Mouse (Mus musculus) forebrain, embryonic 16.5 days (tissue): ENCODE measurements around the gene Aff2. TPM values are rescaled to one million over a fixed set of nuclear protein-coding genes. Genes with fewer than 3 reads are reported as not detected.

Source experiments
- ATAC-seq: fragments of 200-750 bp; cut with Nextera tagmentation; 2 replicates; pipeline ENCODE4 v1.8.0; 2017; ENCODE audit warnings: mild to moderate bottlenecking, moderate library complexity
- H3K27ac ChIP-seq: fragments of 300-500 bp; sonication (generic); 2 replicates; pipeline ENCODE4 v1.5.1; 2014; ENCODE audit warnings: low read length, control low read depth
- H3K27me3 ChIP-seq: fragments of 300-500 bp; sonication (generic); replicated peaks from 2 replicates; pipeline ENCODE4 v1.6.1; 2014; ENCODE audit warnings: low read length; ENCODE audit not compliant: control insufficient read depth, insufficient read depth
- H3K36me3 ChIP-seq: fragments of 300-500 bp; sonication (generic); 2 replicates; pipeline ENCODE4 v1.6.1; 2014; ENCODE audit not compliant: control insufficient read depth, insufficient read depth
- H3K4me1 ChIP-seq: fragments of 300-500 bp; sonication (generic); replicated peaks from 2 replicates; pipeline ENCODE4 v1.6.1; 2014; ENCODE audit warnings: low read length; ENCODE audit not compliant: control insufficient read depth, insufficient read depth
- H3K4me2 ChIP-seq: fragments of 300-500 bp; sonication (generic); 2 replicates; pipeline ENCODE4 v1.6.1; 2014; ENCODE audit warnings: mild to moderate bottlenecking, low read length, control low read depth
- H3K4me3 ChIP-seq: fragments of 300-500 bp; sonication (generic); replicated peaks from 2 replicates; pipeline ENCODE4 v1.5.1; 2014; ENCODE audit warnings: mild to moderate bottlenecking, low read length, control low read depth
- H3K9ac ChIP-seq: fragments of 300-500 bp; sonication (generic); replicated peaks from 2 replicates; pipeline ENCODE4 v1.6.1; 2014; ENCODE audit warnings: low read depth, low read length, control low read depth
- H3K9me3 ChIP-seq: fragments of 300-500 bp; sonication (generic); 2 replicates; pipeline ENCODE4 v1.6.1; 2016; ENCODE audit warnings: low read length; ENCODE audit not compliant: control insufficient read depth
- WGBS: fragments of 180-500 bp; shearing (Covaris S2); extraction: QIAGEN DNeasy Blood & Tissue Kit; methylation state at CpG from one replicate; pipeline ENCODE4 v1.1.7; 2014; 5-methylcytosine and 5-hydroxymethylcytosine counted together
- polyA plus RNA-seq: library from polyadenylated mRNA; unstranded; fragments of >200 nt; fragmentation: Nextera tagmentation; extraction: Ambion mirVana; gene quantifications from 2 replicates; pipeline ENCODE4 v1.2.1, GENCODE M21; 2015

Aff2 gene
- polyA plus RNA-seq, 1 experiment from 2014 or later: 15.4 TPM

GRCm38 (mm10) chrX:69666145-69666677, 306.1 kb downstream of the Aff2 start:
- H3K4me1 ChIP-seq: no peaks in the 10 kb centered on the region
- no peaks in the 10 kb centered on the region for H3K27me3 ChIP-seq
- no peak overlapping the region for H3K27ac ChIP-seq
- no peak overlapping the region for H3K4me3 ChIP-seq
- no peaks in the 10 kb centered on the region for H3K36me3 ChIP-seq
- H3K9ac ChIP-seq: no peak overlapping the region
- no peak overlapping the region for H3K4me2 ChIP-seq
- H3K9me3 ChIP-seq: no peaks in the 10 kb centered on the region
- WGBS: 29% methylated on average over 3 of the region's 3 CpGs
- peak; percentile 82 for ATAC-seq

DNA sequence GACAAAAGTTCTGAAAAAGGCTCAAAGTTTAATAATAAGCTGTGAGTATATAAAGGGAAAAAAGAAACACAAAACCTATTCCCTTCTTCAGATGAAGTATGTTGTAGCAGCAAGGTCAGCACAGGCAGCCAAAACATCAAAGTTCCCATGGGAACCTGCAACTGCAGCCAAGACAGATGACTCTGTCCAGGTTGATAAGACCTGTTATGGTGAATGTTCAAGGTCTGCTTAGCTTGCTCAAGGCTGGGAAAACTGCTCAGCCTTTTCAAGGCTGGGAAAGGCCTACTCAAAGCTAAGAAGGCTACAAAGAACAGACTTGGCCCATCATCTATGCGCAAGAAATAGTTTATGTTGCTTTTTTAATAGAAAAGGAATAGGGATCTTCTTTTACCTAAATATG, 315.6 kb downstream of the Aff2 start:
- Histone ChIP-seq H3K4me1 (no peaks in the 10 kb centered on the region), H3K9me3 (no peaks in the 10 kb centered on the region), H3K4me3 (no peak overlapping the region), H3K9ac (no peak overlapping the region), H3K27me3 (no peaks in the 10 kb centered on the region), H3K36me3 (no peaks in the 10 kb centered on the region), H3K4me2 (no peak overlapping the region), H3K27ac (no peak overlapping the region)
- WGBS: 100% methylated on average over 1 of the region's 1 CpGs
- ATAC-seq: no peak

DNA sequence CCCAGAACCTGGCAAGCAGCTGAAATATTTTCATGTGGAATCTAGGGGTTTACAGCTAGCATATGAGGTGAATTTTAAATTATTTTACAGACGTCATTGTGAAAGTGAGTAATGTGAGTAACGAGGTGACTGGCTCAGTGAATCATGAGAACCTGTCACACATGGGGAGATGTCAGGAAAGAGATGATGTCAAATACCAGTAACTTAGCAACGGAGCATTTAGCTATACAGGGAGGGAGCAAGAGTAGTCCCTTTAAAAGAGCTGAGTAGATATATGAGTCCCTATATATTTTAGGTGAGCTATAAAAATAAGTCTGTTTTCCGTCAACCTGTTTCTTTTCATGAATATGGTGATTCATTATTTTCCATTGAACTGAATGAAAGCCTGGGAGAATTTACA, 338.7 kb downstream of the Aff2 start:
- no peaks in the 10 kb centered on the region for H3K9me3 ChIP-seq
- H3K4me2 ChIP-seq: no peak overlapping the region
- no peak overlapping the region for H3K4me3 ChIP-seq
- no peak overlapping the region for H3K27ac ChIP-seq
- H3K4me1 ChIP-seq: no peaks in the 10 kb centered on the region
- 44% methylated on average over 4 of the region's 4 CpGs for WGBS
- no peaks in the 10 kb centered on the region for H3K36me3 ChIP-seq
- ATAC-seq: 0 out of 2 replicates have a peak, but pooled peaks have one; percentile 55
- H3K27me3 ChIP-seq: no peaks in the 10 kb centered on the region
- H3K9ac ChIP-seq: no peak overlapping the region

GRCm38 (mm10) chrX:69738972-69739371, 378.9 kb downstream of the Aff2 start:
- H3K9me3 ChIP-seq: no peaks in the 10 kb centered on the region
- ATAC-seq: no peak
- H3K27ac ChIP-seq: no peak overlapping the region
- no peak overlapping the region for H3K4me2 ChIP-seq
- 18% methylated on average over 3 of the region's 3 CpGs for WGBS
- H3K4me1 ChIP-seq: no peaks in the 10 kb centered on the region
- H3K36me3 ChIP-seq: no peaks in the 10 kb centered on the region
- H3K4me3 ChIP-seq: no peak overlapping the region
- H3K27me3 ChIP-seq: no peaks in the 10 kb centered on the region
- no peak overlapping the region for H3K9ac ChIP-seq

DNA sequence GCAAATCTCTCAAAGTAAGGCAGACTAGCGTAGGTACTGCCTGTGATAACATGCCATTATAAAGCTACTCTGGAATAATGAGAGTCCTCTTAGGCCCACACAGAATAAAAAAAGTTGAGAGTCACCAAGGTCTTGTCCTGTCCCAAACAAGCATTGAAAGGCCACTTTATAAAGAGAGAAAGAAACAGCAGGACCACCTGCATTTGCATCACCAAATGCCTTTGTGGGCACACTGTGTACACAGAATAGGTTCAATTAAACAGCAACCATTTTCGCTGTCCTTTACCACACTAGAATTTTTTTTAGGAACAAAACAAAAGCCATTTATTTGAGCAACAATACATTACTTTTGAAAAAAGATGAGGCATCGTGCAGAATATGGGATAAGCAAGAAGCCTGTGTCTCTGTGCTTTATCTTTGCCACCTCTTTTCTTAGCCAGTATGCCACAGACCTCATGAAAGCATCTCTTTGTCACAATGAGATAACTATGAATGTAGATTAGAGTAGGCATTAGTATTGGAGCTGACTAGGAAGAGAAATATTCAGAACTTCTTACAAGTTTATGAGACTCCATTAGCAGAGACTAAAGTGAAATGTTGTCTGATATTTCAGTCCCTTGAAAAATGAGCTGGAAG, 385.0 kb downstream of the Aff2 start:
- H3K4me1 ChIP-seq: no peaks in the 10 kb centered on the region
- H3K4me2 ChIP-seq: no peak overlapping the region
- no peak overlapping the region for H3K9ac ChIP-seq
- ATAC-seq: no peak
- H3K9me3 ChIP-seq: no peaks in the 10 kb centered on the region
- no peaks in the 10 kb centered on the region for H3K36me3 ChIP-seq
- WGBS: 24% methylated on average over 3 of the region's 3 CpGs
- H3K27ac ChIP-seq: no peak overlapping the region
- no peak overlapping the region for H3K4me3 ChIP-seq
- no peaks in the 10 kb centered on the region for H3K27me3 ChIP-seq

DNA sequence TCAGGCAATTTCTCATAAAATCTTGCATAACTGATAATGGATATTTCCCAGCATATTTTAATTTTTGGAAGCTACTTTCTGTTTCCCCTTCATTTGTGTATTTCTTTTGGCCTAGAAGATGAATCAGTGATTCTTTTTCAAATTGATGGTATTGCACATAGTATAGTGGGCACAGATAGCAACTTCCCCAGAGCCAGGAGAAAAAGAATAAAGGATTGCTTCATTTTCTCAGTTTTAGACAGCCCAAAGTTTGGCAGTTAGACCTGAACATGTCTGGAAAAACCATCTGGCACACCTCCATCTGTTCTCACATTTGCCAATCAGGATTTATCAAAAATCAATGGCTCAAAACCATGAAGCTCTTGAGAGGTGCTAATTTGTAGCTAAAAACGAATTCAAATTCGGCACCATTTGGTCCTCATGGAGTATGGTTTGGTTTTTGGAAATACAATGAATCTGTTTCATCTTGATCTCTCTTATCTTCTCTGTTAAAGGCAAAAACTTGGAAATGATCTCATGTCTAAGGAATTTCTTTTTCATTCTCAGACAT, 441.9 kb downstream of the Aff2 start:
- no peak overlapping the region for H3K4me2 ChIP-seq
- no peaks in the 10 kb centered on the region for H3K9me3 ChIP-seq
- H3K4me3 ChIP-seq: no peak overlapping the region
- H3K36me3 ChIP-seq: no peaks in the 10 kb centered on the region
- no peaks in the 10 kb centered on the region for H3K27me3 ChIP-seq
- peak; percentile 88 for ATAC-seq
- WGBS: 62% methylated on average over 2 of the region's 2 CpGs
- peak overlapping the region; percentile 8; the same call in 1 of the 2 replicates for H3K27ac ChIP-seq
- no peaks in the 10 kb centered on the region for H3K4me1 ChIP-seq
- H3K9ac ChIP-seq: no peak overlapping the region

DNA sequence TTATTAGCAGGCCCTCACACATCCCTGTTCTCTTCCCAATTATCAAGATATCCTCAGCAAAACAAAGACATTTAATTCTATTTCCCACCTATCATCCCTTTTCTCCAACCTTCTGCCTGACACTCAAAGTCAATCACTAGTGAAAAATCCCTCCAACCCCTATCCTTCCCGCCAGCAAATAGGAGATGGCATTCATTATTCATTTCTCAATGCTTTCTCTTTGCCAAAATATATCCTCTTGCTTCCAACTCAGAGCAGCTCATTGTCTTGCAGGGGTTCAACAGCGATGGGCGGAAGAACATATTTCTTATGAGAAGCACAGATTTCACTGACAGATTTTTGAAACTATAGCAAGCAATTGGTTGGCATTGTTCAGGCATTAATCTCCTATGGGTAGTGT, 442.4 kb downstream of the Aff2 start:
- Histone ChIP-seq H3K4me2 (no peak overlapping the region), H3K4me3 (no peak overlapping the region), H3K27ac (peak overlapping the region; percentile 8; the same call in 1 of the 2 replicates), H3K4me1 (no peaks in the 10 kb centered on the region), H3K36me3 (no peaks in the 10 kb centered on the region), H3K27me3 (no peaks in the 10 kb centered on the region), H3K9me3 (no peaks in the 10 kb centered on the region), H3K9ac (no peak overlapping the region)
- ATAC-seq: peak; percentile 73
- 69% methylated on average over 3 of the region's 3 CpGs for WGBS

- Histone ChIP-seq H3K4me3 (no peak overlapping the region), H3K9ac (no peak overlapping the region), H3K27ac (no peak overlapping the region), H3K4me2 (no peak overlapping the region), H3K9me3 (no peaks in the 10 kb centered on the region), H3K36me3 (no peaks in the 10 kb centered on the region), H3K4me1 (no peaks in the 10 kb centered on the region), H3K27me3 (no peaks in the 10 kb centered on the region)
- peak; percentile 80 for ATAC-seq
- 46% methylated on average over 4 of the region's 4 CpGs for WGBS
These were observed 451.7 kb downstream of the Aff2 start for GRCm38 (mm10) chrX:69811798-69812197.

DNA sequence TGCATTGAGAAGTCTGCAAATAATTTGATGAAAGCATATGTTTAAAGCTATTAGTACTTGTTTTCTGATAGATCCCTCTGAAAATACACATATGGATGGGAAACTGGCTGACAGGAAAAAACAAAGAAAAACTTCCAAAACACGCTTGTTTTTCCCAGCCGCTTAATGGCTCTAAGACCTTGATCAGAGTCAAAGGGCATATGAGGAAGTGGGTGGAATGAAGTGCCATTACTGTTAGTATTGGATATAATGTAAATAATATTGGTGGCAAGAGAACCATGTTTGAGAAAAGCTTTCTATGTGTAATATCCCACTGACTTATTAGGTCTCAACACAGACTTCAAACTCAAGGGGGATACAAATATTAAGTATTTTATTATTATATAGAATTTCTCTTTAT, 455.0 kb downstream of the Aff2 start:
- no peak for ATAC-seq
- Histone ChIP-seq H3K4me3 (no peak overlapping the region), H3K36me3 (no peaks in the 10 kb centered on the region), H3K27ac (no peak overlapping the region), H3K9me3 (no peaks in the 10 kb centered on the region), H3K9ac (no peak overlapping the region), H3K27me3 (no peaks in the 10 kb centered on the region), H3K4me2 (no peak overlapping the region), H3K4me1 (no peaks in the 10 kb centered on the region)
- WGBS: 80% methylated on average over 2 of the region's 2 CpGs
